Mouse (Mus musculus): ENCODE results near the gene Prdm11. TPM values are rescaled to one million over a fixed set of nuclear protein-coding genes. Genes with fewer than 3 reads are reported as not detected.

The Prdm11 gene
- total RNA-seq, 1 experiment: 3.7 TPM

GRCm38 (mm10) chr2:92989593-92989992, 56.4 kb downstream of the Prdm11 start:
- H3K4me3 ChIP-seq (ENCODE audit: insufficient read depth in 1 of 2, low read depth in 1 of 2, low read length in 2 of 2, poor library complexity in 1 of 2, severe bottlenecking in 1 of 2): no peak overlapping the region
- H3K27ac ChIP-seq (ENCODE audit: insufficient read depth, low read depth, low read length, poor library complexity, severe bottlenecking): no peak overlapping the region
- in situ Hi-C loops (cut with MboI; ENCODE audit: low sequenced_read_pairs in 2 of 2, unreplicated experiment in 2 of 2): no loop called here
- no peak overlapping the region for H3K9ac ChIP-seq (ENCODE audit: insufficient read depth, low read depth, low read length, poor library complexity, severe bottlenecking)
- no peaks in the 10 kb centered on the region for H3K36me3 ChIP-seq (ENCODE audit: control insufficient read depth, insufficient read depth, low read length, poor library complexity, severe bottlenecking)
- peaks cover 0 to 15% of the 10 kb centered on the region in 2 experiments; a peak in 1 of 4 replicates for H3K4me1 ChIP-seq (ENCODE audit: control insufficient read depth in 2 of 2, insufficient read depth in 2 of 2, low read length in 2 of 2, poor library complexity in 1 of 2)
- no peak for DNase-seq (ENCODE audit: low read depth, low spot score)
- TF ChIP-seq ZNF384 (IDR thresholded peaks at IDR 0.05; ENCODE audit: low read depth, low read length): no peak
- H3K9me3 ChIP-seq (ENCODE audit: control insufficient read depth, insufficient read depth, low read depth, low read length): no peaks in the 10 kb centered on the region

GRCm38 (mm10) chr2:92987901-92988631, 57.9 kb downstream of the Prdm11 start:
- Histone ChIP-seq H3K27ac (ENCODE audit: insufficient read depth, low read depth, low read length, poor library complexity, severe bottlenecking) (peak overlapping the region; percentile 3; the same call in 1 of the 2 replicates), H3K36me3 (ENCODE audit: control insufficient read depth, insufficient read depth, low read length, poor library complexity, severe bottlenecking) (no peaks in the 10 kb centered on the region), H3K9ac (ENCODE audit: insufficient read depth, low read depth, low read length, poor library complexity, severe bottlenecking) (peak overlapping the region; percentile 55; the same call in 1 of the 2 replicates), H3K9me3 (ENCODE audit: control insufficient read depth, insufficient read depth, low read depth, low read length) (no peaks in the 10 kb centered on the region), H3K4me3 (ENCODE audit: insufficient read depth in 1 of 2, low read depth in 1 of 2, low read length in 2 of 2, poor library complexity in 1 of 2, severe bottlenecking in 1 of 2) (peak overlapping the region in 1 of 2 experiments; percentile 24; a peak in 2 of 4 replicates), H3K4me1 (ENCODE audit: control insufficient read depth in 2 of 2, insufficient read depth in 2 of 2, low read length in 2 of 2, poor library complexity in 1 of 2) (peaks cover 0 to 15% of the 10 kb centered on the region in 2 experiments; a peak in 1 of 4 replicates)
- DNase-seq (ENCODE audit: low read depth, low spot score): peak; percentile 76
- in situ Hi-C loops (cut with MboI; ENCODE audit: low sequenced_read_pairs in 2 of 2, unreplicated experiment in 2 of 2): no loop called here
- TF ChIP-seq MAFK (IDR thresholded peaks at IDR 0.05; ENCODE audit: insufficient read depth, low read depth, low read length): no peak
- no peak for TF ChIP-seq ZNF384 (IDR thresholded peaks at IDR 0.05; ENCODE audit: low read depth, low read length)
- no peak for TF ChIP-seq ZC3H11A (IDR thresholded peaks at IDR 0.05; ENCODE audit: borderline replicate concordance, low read depth, low read length)
- no peak for TF ChIP-seq CHD2 (IDR thresholded peaks at IDR 0.05; ENCODE audit: low read depth, low read length)
- no peak for TF ChIP-seq HCFC1 (IDR thresholded peaks at IDR 0.05; ENCODE audit: borderline replicate concordance, insufficient read depth, low read length)

- Histone ChIP-seq H3K36me3 (ENCODE audit: control insufficient read depth, insufficient read depth, low read length, poor library complexity, severe bottlenecking) (no peaks in the 10 kb centered on the region), H3K9ac (ENCODE audit: insufficient read depth, low read depth, low read length, poor library complexity, severe bottlenecking) (no peak overlapping the region), H3K4me3 (ENCODE audit: insufficient read depth in 1 of 2, low read depth in 1 of 2, low read length in 2 of 2, poor library complexity in 1 of 2, severe bottlenecking in 1 of 2) (no peak overlapping the region), H3K9me3 (ENCODE audit: control insufficient read depth, insufficient read depth, low read depth, low read length) (no peaks in the 10 kb centered on the region), H3K4me1 (ENCODE audit: control insufficient read depth in 2 of 2, insufficient read depth in 2 of 2, low read length in 2 of 2, poor library complexity in 1 of 2) (peaks cover 0 to 17% of the 10 kb centered on the region in 2 experiments; a peak in 1 of 4 replicates), H3K27ac (ENCODE audit: insufficient read depth, low read depth, low read length, poor library complexity, severe bottlenecking) (no peak overlapping the region)
- no peak for DNase-seq (ENCODE audit: low read depth, low spot score)
- in situ Hi-C loops (cut with MboI; ENCODE audit: low sequenced_read_pairs in 2 of 2, unreplicated experiment in 2 of 2): no loop called here
- no peak for TF ChIP-seq MAFK (IDR thresholded peaks at IDR 0.05; ENCODE audit: insufficient read depth, low read depth, low read length)
- TF ChIP-seq CHD2 (IDR thresholded peaks at IDR 0.05; ENCODE audit: low read depth, low read length): no peak
- no peak for TF ChIP-seq HCFC1 (IDR thresholded peaks at IDR 0.05; ENCODE audit: borderline replicate concordance, insufficient read depth, low read length)
- TF ChIP-seq ZC3H11A (IDR thresholded peaks at IDR 0.05; ENCODE audit: borderline replicate concordance, low read depth, low read length): no peak
- no peak for TF ChIP-seq ZNF384 (IDR thresholded peaks at IDR 0.05; ENCODE audit: low read depth, low read length)
Measured at GRCm38 (mm10) chr2:92987108-92987618, 58.8 kb downstream of the Prdm11 start.

GRCm38 (mm10) chr2:92985600-92985999, 60.4 kb downstream of the Prdm11 start:
- Histone ChIP-seq H3K27ac (ENCODE audit: insufficient read depth, low read depth, low read length, poor library complexity, severe bottlenecking) (no peak overlapping the region), H3K4me3 (ENCODE audit: insufficient read depth in 1 of 2, low read depth in 1 of 2, low read length in 2 of 2, poor library complexity in 1 of 2, severe bottlenecking in 1 of 2) (no peak overlapping the region), H3K9me3 (ENCODE audit: control insufficient read depth, insufficient read depth, low read depth, low read length) (no peaks in the 10 kb centered on the region), H3K4me1 (ENCODE audit: control insufficient read depth in 2 of 2, insufficient read depth in 2 of 2, low read length in 2 of 2, poor library complexity in 1 of 2) (peaks cover 0 to 17% of the 10 kb centered on the region in 2 experiments; a peak in 1 of 4 replicates), H3K36me3 (ENCODE audit: control insufficient read depth, insufficient read depth, low read length, poor library complexity, severe bottlenecking) (no peaks in the 10 kb centered on the region), H3K9ac (ENCODE audit: insufficient read depth, low read depth, low read length, poor library complexity, severe bottlenecking) (no peak overlapping the region)
- no peak for TF ChIP-seq HCFC1 (IDR thresholded peaks at IDR 0.05; ENCODE audit: borderline replicate concordance, insufficient read depth, low read length)
- no peak for TF ChIP-seq CHD2 (IDR thresholded peaks at IDR 0.05; ENCODE audit: low read depth, low read length)
- no peak for TF ChIP-seq ZNF384 (IDR thresholded peaks at IDR 0.05; ENCODE audit: low read depth, low read length)
- no peak for TF ChIP-seq MAFK (IDR thresholded peaks at IDR 0.05; ENCODE audit: insufficient read depth, low read depth, low read length)
- in situ Hi-C loops (cut with MboI; ENCODE audit: low sequenced_read_pairs in 2 of 2, unreplicated experiment in 2 of 2): no loop called here
- no peak for DNase-seq (ENCODE audit: low read depth, low spot score)

Data from ES-E14 (cell line).